Mouse (Mus musculus) intestine, embryonic 15.5 days (tissue): Measurements from ENCODE around the gene Rnf180. TPM values are rescaled to one million over a fixed set of nuclear protein-coding genes. Genes with fewer than 3 reads are reported as not detected.

Experiments
- ATAC-seq: fragments of 200-750 bp; cut with Nextera tagmentation; 2 replicates; pipeline ENCODE4 v1.8.0; 2017; ENCODE audit warnings: moderate TSS enrichment, moderate library complexity
- H3K27ac ChIP-seq: fragments of 300-500 bp; sonication (generic); 2 replicates; pipeline ENCODE4 v1.5.1; 2015; ENCODE audit warnings: mild to moderate bottlenecking, inconsistent platforms
- H3K27me3 ChIP-seq: fragments of 300-500 bp; sonication (generic); replicated peaks from 2 replicates; pipeline ENCODE4 v1.6.1; 2015; ENCODE audit warnings: inconsistent platforms
- H3K36me3 ChIP-seq: fragments of 300-500 bp; sonication (generic); 2 replicates; pipeline ENCODE4 v1.6.1; 2015; ENCODE audit warnings: inconsistent platforms
- H3K4me1 ChIP-seq: fragments of 300-500 bp; sonication (generic); replicated peaks from 2 replicates; pipeline ENCODE4 v1.6.1; 2015; ENCODE audit warnings: inconsistent platforms
- H3K4me2 ChIP-seq: fragments of 300-500 bp; sonication (generic); replicated peaks from 2 replicates; pipeline ENCODE4 v1.6.1; 2015; ENCODE audit warnings: mild to moderate bottlenecking, inconsistent platforms
- H3K4me3 ChIP-seq: fragments of 300-500 bp; sonication (generic); replicated peaks from 2 replicates; pipeline ENCODE4 v1.5.1; 2015; ENCODE audit warnings: inconsistent platforms
- H3K9ac ChIP-seq: fragments of 300-500 bp; sonication (generic); 2 replicates; pipeline ENCODE4 v1.6.1; 2015; ENCODE audit warnings: inconsistent platforms
- H3K9me3 ChIP-seq: fragments of 300-500 bp; sonication (generic); 2 replicates; pipeline ENCODE4 v1.6.1; 2016; ENCODE audit warnings: inconsistent platforms
- WGBS: fragments of 180-500 bp; shearing (Covaris S2); methylation state at CpG from one replicate; pipeline ENCODE4 v1.1.7; 2015; 5-methylcytosine and 5-hydroxymethylcytosine counted together
- polyA plus RNA-seq: library from polyadenylated mRNA; unstranded; fragments of >200 nt; fragmentation: Nextera tagmentation; extraction: Ambion mirVana; gene quantifications from 2 replicates; pipeline ENCODE4 v1.2.1, GENCODE M21; 2015

The Rnf180 gene
- polyA plus RNA-seq, 1 experiment from 2014 or later = 3.0 TPM

DNA sequence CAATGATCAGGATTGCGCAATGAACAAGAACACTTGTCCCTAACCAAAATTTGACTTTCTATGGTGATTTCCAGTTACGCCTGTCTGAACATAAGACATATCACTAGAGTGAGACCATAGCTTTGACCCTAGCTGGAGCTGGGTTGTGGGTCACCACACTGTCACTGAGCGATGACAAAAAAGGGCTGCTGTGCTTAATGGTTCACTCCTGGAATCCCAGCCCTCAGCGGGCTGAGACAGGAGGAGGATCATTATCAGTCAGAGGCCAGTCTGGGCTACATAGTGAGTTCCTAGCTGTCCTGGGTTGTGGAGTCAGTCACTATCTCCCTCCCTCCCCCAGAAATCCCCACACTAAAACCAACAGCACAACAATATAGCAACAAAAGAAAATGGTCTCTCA lies 193.9 kb downstream of the Rnf180 start:
- Histone ChIP-seq H3K27ac (no peak overlapping the region), H3K36me3 (no peaks in the 10 kb centered on the region), H3K4me1 (no peaks in the 10 kb centered on the region), H3K27me3 (no peaks in the 10 kb centered on the region), H3K4me3 (no peak overlapping the region), H3K4me2 (no peak overlapping the region), H3K9ac (no peak overlapping the region), H3K9me3 (no peaks in the 10 kb centered on the region)
- WGBS = 84% methylated on average over 4 of the region's 4 CpGs
- no peak for ATAC-seq

GRCm38 (mm10) chr13:105096316-105096715 lies 198.3 kb downstream of the Rnf180 start:
- H3K9ac ChIP-seq = no peak overlapping the region
- no peaks in the 10 kb centered on the region for H3K27me3 ChIP-seq
- WGBS = 74% methylated on average over 2 of the region's 2 CpGs
- H3K36me3 ChIP-seq = no peaks in the 10 kb centered on the region
- no peak overlapping the region for H3K4me3 ChIP-seq
- H3K4me1 ChIP-seq = no peaks in the 10 kb centered on the region
- H3K4me2 ChIP-seq = no peak overlapping the region
- ATAC-seq = no peak
- no peak overlapping the region for H3K27ac ChIP-seq
- no peaks in the 10 kb centered on the region for H3K9me3 ChIP-seq

DNA sequence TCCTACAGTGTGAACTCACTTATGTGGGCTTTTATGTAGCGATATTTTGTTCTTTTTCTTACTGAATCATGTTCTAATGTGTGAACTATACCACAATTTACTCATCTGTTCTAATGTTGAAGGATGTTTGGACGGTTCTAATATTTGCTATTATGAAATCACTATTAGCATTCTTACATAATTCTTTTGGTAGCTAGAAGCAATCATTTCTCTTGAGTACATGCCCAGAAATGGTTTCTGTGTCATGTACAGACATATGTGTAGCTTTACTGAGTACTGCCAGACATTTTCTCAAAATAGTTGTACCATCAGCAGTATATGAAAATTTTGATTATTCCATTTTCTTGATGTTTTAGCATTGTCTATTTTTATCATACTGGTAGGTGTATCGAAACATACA lies 205.3 kb downstream of the Rnf180 start:
- 91% methylated on average over 3 of the region's 3 CpGs for WGBS
- H3K9me3 ChIP-seq = no peaks in the 10 kb centered on the region
- H3K9ac ChIP-seq = no peak overlapping the region
- H3K4me2 ChIP-seq = no peak overlapping the region
- no peak overlapping the region for H3K27ac ChIP-seq
- ATAC-seq = no peak
- no peaks in the 10 kb centered on the region for H3K27me3 ChIP-seq
- no peaks in the 10 kb centered on the region for H3K36me3 ChIP-seq
- H3K4me3 ChIP-seq = no peak overlapping the region
- no peaks in the 10 kb centered on the region for H3K4me1 ChIP-seq

- Histone ChIP-seq H3K9ac (no peak within 1 kb of the TSS), H3K27me3 (no peaks in the 10 kb centered on the region), H3K9me3 (no peaks in the 10 kb centered on the region), H3K36me3 (no peaks in the 10 kb centered on the region), H3K27ac (no peak within 1 kb of the TSS), H3K4me2 (no peak within 1 kb of the TSS), H3K4me1 (no peaks in the 10 kb centered on the region), H3K4me3 (no peak within 1 kb of the TSS)
- WGBS = 87% methylated on average over 10 of the region's 10 CpGs
- no peak for ATAC-seq
These were observed 212.8 kb downstream of the Rnf180 start, which contains the start of gene 4933425L06Rik for GRCm38 (mm10) chr13:105081862-105082261. 4933425L06Rik (plus strand) TSS chr13:105082122.

Other genes starting within 250 kb of the Rnf180 start
- gene Rgs7bp, start 239.9 kb downstream of the Rnf180 start, polyA plus RNA-seq = 2.5 and 2.9 TPM in 2 replicates
- gene 4933425L06Rik, start 212.7 kb downstream of the Rnf180 start, polyA plus RNA-seq = not detected in 2 replicates
- gene Htr1a, start 148.8 kb upstream of the Rnf180 start, polyA plus RNA-seq = 0.04 TPM in 1 of 2 replicates, not detected in the other